Mouse (Mus musculus): ENCODE measurements at regions not wholly inside any gene's neighbourhood (a gene's known extent, or its start where the extent isn't known, plus 50 kb on each side); places are given as distances from the start of the nearest gene placed in this dataset.
A peak's percentile ranks its signal among the peaks of the same experiment; 100 is the strongest.

DNA sequence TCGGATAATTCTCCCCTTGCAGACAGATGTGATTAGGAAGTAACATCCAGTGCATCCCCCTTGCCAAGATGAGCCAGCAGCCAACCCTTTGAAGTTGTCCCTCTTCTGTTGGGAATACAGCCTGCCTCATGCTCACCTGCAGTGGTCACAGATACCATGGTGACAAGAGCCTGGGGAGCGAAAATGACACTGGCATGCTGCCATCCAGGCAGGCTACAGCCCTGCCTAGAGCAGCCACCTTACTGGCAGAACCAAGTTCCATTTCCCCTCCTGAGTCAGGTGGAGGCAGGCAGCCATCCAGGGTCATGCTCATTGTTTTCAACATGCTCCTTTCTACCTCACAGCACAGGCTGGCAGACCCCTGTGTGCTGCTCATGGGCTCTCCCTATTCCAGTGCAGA lies 661.6 kb downstream of the Defb40 start:
- DNase-seq (no peak), ATAC-seq (ENCODE audit: insufficient read depth) (no peak)
- no peak for TF ChIP-seq CTCF (IDR thresholded peaks at IDR 0.05; ENCODE audit: low read depth)
- H3K27ac ChIP-seq (ENCODE audit: low read depth), result no peak overlapping the region
- no peaks in the 10 kb centered on the region for H3K4me1 ChIP-seq (ENCODE audit: insufficient read depth)
- H3K9me3 ChIP-seq (ENCODE audit: low read depth, low read length), result no peaks in the 10 kb centered on the region
- H3K4me3 ChIP-seq (ENCODE audit: low read depth, low read length), result no peak overlapping the region
- 50% methylated on average over 2 of the region's 2 CpGs for WGBS
- H3K4me2 ChIP-seq, result no peak overlapping the region
- no peaks in the 10 kb centered on the region for H3K27me3 ChIP-seq (ENCODE audit: insufficient read depth, low read length)
- no peak overlapping the region for H3K9ac ChIP-seq
- H3K36me3 ChIP-seq (ENCODE audit: insufficient read depth), result no peaks in the 10 kb centered on the region

DNA sequence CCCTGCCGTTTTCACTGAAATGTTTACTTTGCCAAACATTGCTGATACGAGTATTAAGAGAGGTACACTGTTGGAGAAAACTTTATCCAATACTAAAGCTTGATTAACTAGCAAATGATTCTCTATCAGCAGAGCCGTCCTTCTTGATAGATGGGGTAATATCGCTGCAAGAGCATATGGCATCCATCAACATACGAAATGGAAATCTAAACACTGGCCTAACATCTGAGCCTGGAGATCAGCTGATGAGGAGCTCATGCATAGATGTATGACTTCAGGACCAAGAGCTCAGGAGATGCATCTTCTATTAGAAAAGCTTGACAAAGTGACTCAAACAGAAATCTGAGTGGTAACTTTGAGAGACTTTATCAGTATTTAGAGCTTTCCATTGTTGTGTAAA lies 666.5 kb downstream of the Defb40 start:
- no peak overlapping the region for H3K27ac ChIP-seq (ENCODE audit: low read depth)
- no peak; the same call in 1 of the 2 replicates for ATAC-seq (ENCODE audit: insufficient read depth)
- no peaks in the 10 kb centered on the region for H3K27me3 ChIP-seq (ENCODE audit: insufficient read depth, low read length)
- no peak for TF ChIP-seq CTCF (IDR thresholded peaks at IDR 0.05; ENCODE audit: low read depth)
- no peaks in the 10 kb centered on the region for H3K4me1 ChIP-seq (ENCODE audit: insufficient read depth)
- H3K4me3 ChIP-seq (ENCODE audit: low read depth, low read length), result no peak overlapping the region
- no peaks in the 10 kb centered on the region for H3K9me3 ChIP-seq (ENCODE audit: low read depth, low read length)
- H3K9ac ChIP-seq, result no peak overlapping the region
- WGBS, result 30% methylated on average over 5 of the region's 5 CpGs
- peak; percentile 52 for DNase-seq
- H3K36me3 ChIP-seq (ENCODE audit: insufficient read depth), result no peaks in the 10 kb centered on the region
- no peak overlapping the region for H3K4me2 ChIP-seq

DNA sequence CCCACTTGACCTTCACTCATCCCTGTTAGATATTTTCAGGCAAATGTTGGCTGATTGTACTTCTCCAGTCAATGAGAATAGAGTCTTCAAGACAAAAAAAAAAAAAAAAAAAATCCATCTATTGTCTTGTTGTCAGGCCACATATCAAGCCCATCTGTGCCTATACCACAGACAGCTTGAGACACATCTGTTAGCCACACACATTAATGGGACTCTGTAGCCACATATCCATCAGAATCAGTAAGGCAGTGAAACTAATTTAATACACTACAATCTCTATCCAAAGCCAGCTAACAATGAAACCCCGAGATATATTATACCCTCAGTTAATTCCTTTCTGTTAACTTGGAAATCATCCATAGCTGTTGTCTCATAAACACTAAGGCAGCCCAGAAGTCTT lies 667.1 kb downstream of the Defb40 start:
- Histone ChIP-seq H3K27ac (ENCODE audit: low read depth) (no peak overlapping the region), H3K4me2 (no peak overlapping the region), H3K27me3 (ENCODE audit: insufficient read depth, low read length) (no peaks in the 10 kb centered on the region), H3K9me3 (ENCODE audit: low read depth, low read length) (no peaks in the 10 kb centered on the region), H3K9ac (no peak overlapping the region), H3K36me3 (ENCODE audit: insufficient read depth) (no peaks in the 10 kb centered on the region), H3K4me1 (ENCODE audit: insufficient read depth) (no peaks in the 10 kb centered on the region), H3K4me3 (ENCODE audit: low read depth, low read length) (no peak overlapping the region)
- no peak for ATAC-seq (ENCODE audit: insufficient read depth)
- no peak for TF ChIP-seq CTCF (IDR thresholded peaks at IDR 0.05; ENCODE audit: low read depth)
- no peak for DNase-seq
- 43% methylated on average over 1 of the region's 1 CpGs for WGBS

GRCm38 (mm10) chr8:18287536-18288237 lies 690.4 kb downstream of the Defb40 start:
- WGBS, result 72% methylated on average over 8 of the region's 8 CpGs
- H3K4me2 ChIP-seq, result no peak overlapping the region

GRCm38 (mm10) chr8:18279932-18280331 lies 698.1 kb downstream of the Defb40 start:
- ATAC-seq (ENCODE audit: insufficient read depth) (no peak), DNase-seq (no peak)
- WGBS, result 69% methylated on average over 4 of the region's 4 CpGs
- Histone ChIP-seq H3K4me3 (ENCODE audit: low read depth, low read length) (no peak overlapping the region), H3K4me2 (no peak overlapping the region), H3K4me1 (ENCODE audit: insufficient read depth) (no peaks in the 10 kb centered on the region), H3K9me3 (ENCODE audit: low read depth, low read length) (no peaks in the 10 kb centered on the region), H3K36me3 (ENCODE audit: insufficient read depth) (no peaks in the 10 kb centered on the region), H3K27me3 (ENCODE audit: insufficient read depth, low read length) (no peaks in the 10 kb centered on the region), H3K9ac (no peak overlapping the region), H3K27ac (ENCODE audit: low read depth) (no peak overlapping the region)
- no peak for TF ChIP-seq CTCF (IDR thresholded peaks at IDR 0.05; ENCODE audit: low read depth)

More at GRCm38 (mm10) chr8:18287536-18288237, 690.4 kb downstream of the Defb40 start:
- Histone ChIP-seq H3K4me1 (ENCODE audit: insufficient read depth) (no peaks in the 10 kb centered on the region), H3K4me3 (ENCODE audit: low read depth, low read length) (no peak overlapping the region), H3K27me3 (ENCODE audit: insufficient read depth, low read length) (no peaks in the 10 kb centered on the region), H3K36me3 (ENCODE audit: insufficient read depth) (no peaks in the 10 kb centered on the region), H3K9ac (no peak overlapping the region), H3K27ac (ENCODE audit: low read depth) (no peak overlapping the region), H3K9me3 (ENCODE audit: low read depth, low read length) (no peaks in the 10 kb centered on the region)
- peak; percentile 19 for DNase-seq
- ATAC-seq (ENCODE audit: insufficient read depth), result no peak
- TF ChIP-seq CTCF (IDR thresholded peaks at IDR 0.05; ENCODE audit: low read depth), result no peak

- DNase-seq (peak; percentile 8), ATAC-seq (ENCODE audit: insufficient read depth) (no peak)
- no peaks in the 10 kb centered on the region for H3K36me3 ChIP-seq (ENCODE audit: insufficient read depth)
- no peaks in the 10 kb centered on the region for H3K27me3 ChIP-seq (ENCODE audit: insufficient read depth, low read length)
- H3K27ac ChIP-seq (ENCODE audit: low read depth), result no peak overlapping the region
- H3K4me3 ChIP-seq (ENCODE audit: low read depth, low read length), result no peak overlapping the region
- 69% methylated on average over 7 of the region's 7 CpGs for WGBS
- no peak overlapping the region for H3K4me2 ChIP-seq
- H3K9me3 ChIP-seq (ENCODE audit: low read depth, low read length), result no peaks in the 10 kb centered on the region
- H3K4me1 ChIP-seq (ENCODE audit: insufficient read depth), result no peaks in the 10 kb centered on the region
- no peak for TF ChIP-seq CTCF (IDR thresholded peaks at IDR 0.05; ENCODE audit: low read depth)
- no peak overlapping the region for H3K9ac ChIP-seq
These were observed 709.8 kb downstream of the Defb40 start for GRCm38 (mm10) chr8:18268301-18268700.

- H3K9ac ChIP-seq, result no peak overlapping the region
- no peaks in the 10 kb centered on the region for H3K9me3 ChIP-seq (ENCODE audit: low read depth, low read length)
- H3K4me1 ChIP-seq (ENCODE audit: insufficient read depth), result no peaks in the 10 kb centered on the region
- H3K4me3 ChIP-seq (ENCODE audit: low read depth, low read length), result no peak overlapping the region
- WGBS, result 58% methylated on average over 7 of the region's 7 CpGs
- no peaks in the 10 kb centered on the region for H3K36me3 ChIP-seq (ENCODE audit: insufficient read depth)
- no peak for TF ChIP-seq CTCF (IDR thresholded peaks at IDR 0.05; ENCODE audit: low read depth)
- DNase-seq (peak; percentile 81), ATAC-seq (ENCODE audit: insufficient read depth) (peak; percentile 58; the same call in 1 of the 2 replicates)
- H3K4me2 ChIP-seq, result no peak overlapping the region
- no peak overlapping the region for H3K27ac ChIP-seq (ENCODE audit: low read depth)
- H3K27me3 ChIP-seq (ENCODE audit: insufficient read depth, low read length), result no peaks in the 10 kb centered on the region
These were observed 719.6 kb downstream of the Defb40 start for GRCm38 (mm10) chr8:18258287-18258961.
